Mouse (Mus musculus) cerebellum, adult 18-20 months (tissue): ENCODE measurements at regions not wholly inside any gene's neighbourhood (a gene's known extent, or its start where the extent isn't known, plus 50 kb on each side); places are given as distances from the start of the nearest gene placed in this dataset.

Source experiments
- DNase-seq, 2 experiments: peaks; one replicate each; pipeline ENCODE4 v3.0.0; 2021

DNA sequence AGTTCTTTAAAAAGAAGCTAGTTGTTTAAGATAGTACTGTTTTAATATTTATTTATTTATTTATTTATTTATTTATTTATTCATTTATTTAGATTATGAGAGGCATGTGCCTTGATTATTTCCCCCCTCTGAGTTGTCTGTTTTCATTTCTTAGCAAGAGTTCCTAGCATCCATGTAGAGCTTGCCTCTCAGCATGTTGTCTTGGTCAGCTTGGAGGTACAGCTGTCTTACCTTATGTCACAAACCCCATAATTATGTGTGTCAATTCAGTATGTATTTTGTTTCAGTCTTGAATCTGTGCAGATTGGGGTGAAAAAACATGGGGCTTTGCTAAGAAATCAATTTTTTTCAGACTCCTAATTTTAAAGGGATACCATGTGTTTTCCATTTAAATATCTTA is 1116.3 kb downstream of the Basp1 start:
- DNase-seq = peak; percentile 48 to 59

DNA sequence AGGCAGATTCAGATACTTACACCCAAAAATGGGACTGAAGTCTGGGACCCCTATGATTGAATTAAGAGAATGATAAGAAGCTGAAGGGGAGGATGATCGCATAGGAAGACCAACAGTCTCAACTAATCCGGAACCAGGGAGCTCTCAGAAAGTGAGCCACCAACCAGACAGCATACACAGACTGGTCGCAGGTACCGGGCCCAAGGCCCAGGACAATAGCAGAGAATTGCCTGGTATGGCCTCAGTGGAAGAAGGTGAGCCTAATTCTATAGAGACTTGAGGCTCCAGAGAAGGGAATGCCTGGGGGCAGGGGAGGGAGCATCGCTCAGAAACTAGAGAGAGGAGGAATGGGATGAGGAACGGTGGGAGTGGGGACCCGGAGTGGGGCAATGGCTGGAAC is 1116.8 kb downstream of the Basp1 start:
- DNase-seq = peak; percentile 6 to 20

DNA sequence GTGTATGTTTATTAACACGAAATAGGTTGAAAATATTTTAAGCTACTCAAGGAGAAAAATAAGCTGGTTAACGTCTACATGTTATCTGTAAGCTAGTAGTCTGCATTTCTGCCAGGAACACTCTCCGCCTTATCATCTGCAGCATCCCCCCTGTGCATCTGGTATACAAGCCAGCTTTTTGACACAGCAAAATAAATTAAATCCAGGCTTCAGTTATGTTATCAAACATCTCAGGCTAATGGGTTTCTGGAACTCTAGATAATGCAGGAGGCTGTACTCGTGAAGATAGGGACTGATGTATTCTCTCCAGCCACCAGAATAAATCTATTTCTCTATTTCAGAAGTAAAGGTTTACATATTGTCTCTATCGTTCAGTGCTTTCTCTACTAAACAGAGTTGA is 1138.5 kb downstream of the Basp1 start:
- DNase-seq = no peak

DNA sequence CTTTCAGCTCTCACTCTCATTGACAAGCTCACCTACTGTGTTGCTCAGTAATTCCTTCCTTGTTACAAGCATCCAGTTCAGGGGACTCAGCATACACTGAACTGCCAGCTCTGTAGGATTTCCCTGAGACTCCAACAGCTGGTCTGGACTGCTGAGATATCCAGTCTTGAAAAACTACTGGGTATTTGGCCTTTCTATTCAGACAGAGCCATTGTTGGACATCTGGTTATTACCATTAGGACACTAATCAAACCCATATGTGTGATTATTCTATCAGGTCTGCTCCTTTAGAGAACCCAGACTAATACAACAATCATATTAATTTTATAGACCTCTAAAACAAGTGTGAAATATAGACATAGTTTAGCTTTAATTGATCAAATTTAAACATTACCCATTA is 1146.2 kb downstream of the Basp1 start:
- no peak for DNase-seq
